Mouse (Mus musculus) ZHBTc4 (cell line): ENCODE results near the gene Sema6d.

Experiments used
- DNase-seq: peaks from one replicate; pipeline ENCODE4 v3.0.0-alpha.2; 2011; ENCODE audit warnings: low read depth, low spot score

Sema6d gene

DNA sequence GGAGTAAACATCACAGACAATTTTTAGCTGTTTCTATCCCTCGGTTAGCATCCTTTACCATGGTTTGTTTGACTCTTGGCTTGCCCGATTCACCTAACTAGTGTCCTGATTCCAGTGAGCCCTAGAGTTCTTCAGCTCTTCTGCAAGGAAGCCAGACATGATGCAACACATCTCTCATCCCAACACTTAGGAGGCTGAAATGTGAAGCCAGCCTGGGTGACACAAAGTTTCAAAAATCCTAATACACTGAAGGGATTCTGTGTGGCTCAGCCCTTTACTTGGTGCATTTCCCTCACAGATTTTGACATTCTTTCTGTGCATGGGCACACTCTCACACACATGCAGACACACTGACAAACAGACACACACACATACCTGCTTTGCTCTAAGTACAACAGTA, 560.8 kb downstream of the Sema6d start:
- no peak for DNase-seq

- no peak for DNase-seq
Measured at GRCm38 (mm10) chr2:124651146-124651545, 561.4 kb downstream of the Sema6d start.

- DNase-seq: no peak
Measured at GRCm38 (mm10) chr2:124653161-124653560, 563.4 kb downstream of the Sema6d start.

DNA sequence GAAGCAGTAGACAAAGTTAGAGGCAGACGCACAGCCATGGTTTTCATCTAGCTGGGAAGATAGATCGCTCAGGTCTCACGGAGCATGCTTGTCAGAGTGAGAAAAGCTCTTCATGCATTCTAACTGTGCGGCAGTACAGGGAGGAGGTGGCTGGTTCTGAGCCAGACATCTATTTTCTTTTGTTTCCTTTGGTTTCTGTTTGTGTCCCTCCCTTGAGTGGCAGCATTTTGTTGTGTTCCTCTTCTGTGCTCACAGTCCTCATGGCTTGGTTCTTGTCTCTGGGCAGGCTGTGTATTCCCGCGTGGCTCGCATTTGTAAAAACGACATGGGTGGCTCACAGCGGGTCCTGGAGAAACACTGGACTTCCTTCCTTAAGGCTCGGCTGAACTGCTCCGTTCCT, 567.6 kb downstream of the Sema6d start:
- no peak for DNase-seq

DNA sequence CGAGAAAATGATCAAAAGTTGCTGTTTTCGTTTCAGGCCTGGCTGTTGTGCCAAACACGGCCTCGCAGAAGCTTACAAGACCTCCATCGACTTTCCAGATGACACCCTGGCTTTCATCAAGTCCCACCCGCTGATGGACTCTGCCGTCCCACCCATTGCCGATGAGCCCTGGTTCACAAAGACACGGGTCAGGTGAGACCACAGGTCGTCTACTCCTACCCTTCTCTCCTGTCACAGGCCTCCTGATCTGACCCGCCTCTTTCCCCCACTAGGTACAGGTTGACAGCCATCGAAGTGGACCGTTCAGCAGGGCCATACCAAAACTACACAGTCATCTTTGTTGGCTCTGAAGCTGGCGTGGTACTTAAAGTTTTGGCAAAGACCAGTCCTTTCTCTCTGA, 568.6 kb downstream of the Sema6d start:
- DNase-seq: no peak

DNA sequence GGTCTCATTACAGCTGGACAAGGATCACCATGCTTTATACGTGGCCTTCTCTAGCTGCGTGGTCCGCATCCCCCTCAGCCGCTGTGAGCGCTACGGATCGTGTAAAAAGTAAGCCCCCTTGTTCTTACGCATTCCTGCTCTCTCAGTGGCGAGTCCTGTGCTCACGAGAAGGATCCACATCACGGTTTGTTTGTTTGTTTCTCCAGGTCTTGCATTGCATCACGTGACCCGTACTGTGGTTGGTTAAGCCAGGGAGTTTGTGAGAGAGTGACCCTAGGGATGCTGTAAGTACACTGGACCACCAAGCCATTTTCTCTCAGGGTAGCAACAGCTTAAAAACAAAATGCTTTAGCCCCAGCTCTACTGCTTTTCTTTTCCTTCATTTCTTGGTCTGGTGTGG, 569.8 kb downstream of the Sema6d start:
- DNase-seq: no peak

DNA sequence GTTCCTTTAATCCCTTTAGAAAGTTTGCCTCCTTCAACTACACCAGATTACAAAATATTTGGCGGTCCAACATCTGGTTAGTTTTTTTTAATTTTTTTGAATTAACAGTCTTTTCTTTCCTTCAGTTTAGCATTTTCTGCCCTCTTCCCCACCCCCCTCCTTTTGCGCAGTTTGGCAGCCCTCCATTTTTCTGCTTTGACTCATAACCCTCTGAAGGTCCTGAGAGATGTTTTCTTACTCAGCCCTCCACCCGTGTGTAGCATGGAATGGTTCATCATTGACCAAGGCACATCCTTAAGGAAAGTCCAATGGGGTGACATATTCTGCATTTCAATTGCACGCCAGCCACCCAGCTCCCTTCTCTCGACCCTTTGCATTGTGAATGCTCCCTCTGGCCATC, 570.9 kb downstream of the Sema6d start:
- no peak for DNase-seq

- no peak for DNase-seq
Measured at GRCm38 (mm10) chr2:124661316-124661715, 571.5 kb downstream of the Sema6d start.

DNA sequence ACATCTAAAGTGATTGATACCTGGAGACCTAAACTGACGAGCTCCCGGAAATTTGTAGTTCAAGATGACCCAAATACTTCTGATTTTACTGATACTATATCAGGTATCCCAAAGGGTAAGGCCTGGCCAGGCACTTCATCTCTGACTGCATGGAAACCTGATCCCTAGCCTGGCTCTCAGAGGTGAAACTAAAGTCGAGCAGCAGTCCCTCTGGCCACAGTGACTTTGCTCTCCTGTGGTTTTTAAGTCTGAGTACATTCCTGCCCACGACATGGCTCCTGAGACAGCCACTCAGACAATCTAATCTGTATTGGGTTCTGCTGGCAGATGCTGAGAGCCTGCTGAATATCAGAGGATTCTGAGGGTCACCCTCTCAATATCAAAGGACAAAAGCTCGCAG, 572.5 kb downstream of the Sema6d start:
- DNase-seq: no peak

DNA sequence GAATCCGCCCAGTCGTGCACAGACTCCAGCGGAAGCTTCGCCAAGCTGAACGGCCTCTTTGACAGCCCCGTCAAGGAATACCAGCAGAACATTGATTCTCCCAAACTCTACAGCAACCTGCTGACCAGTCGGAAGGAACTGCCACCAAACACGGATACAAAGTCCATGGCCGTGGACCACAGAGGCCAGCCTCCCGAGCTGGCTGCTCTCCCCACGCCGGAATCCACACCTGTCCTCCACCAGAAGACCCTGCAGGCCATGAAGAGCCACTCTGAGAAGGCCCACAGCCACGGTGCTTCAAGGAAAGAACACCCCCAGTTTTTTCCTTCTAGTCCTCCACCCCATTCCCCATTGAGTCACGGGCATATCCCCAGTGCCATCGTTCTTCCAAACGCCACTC, 574.4 kb downstream of the Sema6d start:
- no peak for DNase-seq

GRCm38 (mm10) chr2:124668431-124668830, 578.7 kb downstream of the Sema6d start:
- no peak for DNase-seq

DNA sequence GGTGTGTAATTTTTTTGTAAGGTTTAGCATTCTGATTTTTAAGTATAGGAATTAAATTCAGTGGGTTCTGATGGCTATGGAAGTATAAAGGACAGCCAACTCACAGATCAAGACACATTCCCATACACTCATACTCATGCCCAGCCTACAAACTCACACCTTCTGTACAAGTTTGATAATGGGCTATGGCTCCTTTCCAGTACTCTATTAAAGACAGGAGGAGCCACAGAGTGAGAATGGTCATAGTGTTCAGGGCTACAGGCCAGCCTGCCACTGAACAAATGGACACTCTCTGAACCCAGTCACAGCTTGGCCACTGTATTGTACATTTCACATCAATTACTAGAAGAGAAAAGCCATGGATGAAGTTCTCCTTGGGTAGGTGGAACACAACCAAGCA, 583.3 kb downstream of the Sema6d start:
- no peak for DNase-seq

GRCm38 (mm10) chr2:124684481-124684901, 594.7 kb downstream of the Sema6d start:
- DNase-seq: no peak

DNA sequence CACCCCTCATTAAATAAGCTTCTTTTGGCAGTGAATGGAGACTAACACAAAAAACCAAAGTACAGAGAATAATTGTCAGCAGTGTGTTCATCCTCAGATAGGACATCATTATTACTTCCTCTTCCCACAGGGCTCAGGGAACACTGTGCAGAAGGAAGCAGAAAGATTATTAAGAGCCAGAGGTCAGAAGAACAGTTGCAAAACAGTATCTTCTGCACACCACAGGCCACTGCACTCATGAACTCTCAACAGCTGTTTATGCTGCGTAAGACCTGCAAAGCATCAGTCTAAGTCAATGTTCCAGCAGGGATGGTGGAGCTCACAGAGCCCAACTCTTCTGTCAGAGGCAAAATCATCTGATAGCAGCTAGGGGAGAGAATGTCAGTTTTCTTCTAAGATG, 600.6 kb downstream of the Sema6d start:
- DNase-seq: no peak

DNA sequence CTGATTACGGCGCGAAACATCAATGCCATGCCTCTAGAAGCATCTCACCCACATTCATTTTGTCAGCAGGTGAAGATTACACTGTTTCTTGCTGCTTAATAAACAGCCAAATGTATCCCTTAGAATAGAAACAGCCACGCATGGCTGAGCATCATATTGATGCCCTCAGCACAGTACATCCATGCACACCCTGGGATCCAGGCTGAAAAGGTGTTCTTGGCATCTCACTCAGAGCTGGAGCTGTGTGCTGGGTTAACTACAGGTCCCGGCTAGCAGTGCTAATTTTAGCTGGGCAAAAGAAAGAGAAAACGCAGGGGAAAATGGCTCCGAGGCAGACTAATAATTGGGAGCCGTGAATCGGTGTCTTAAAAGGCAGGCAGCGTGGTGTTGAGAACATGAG, 612.9 kb downstream of the Sema6d start:
- no peak for DNase-seq

GRCm38 (mm10) chr2:124704922-124705321, 615.2 kb downstream of the Sema6d start:
- DNase-seq: no peak

- DNase-seq: no peak
Measured at GRCm38 (mm10) chr2:124705806-124706205, 616.0 kb downstream of the Sema6d start.

- DNase-seq: no peak
Measured at GRCm38 (mm10) chr2:124706896-124707295, 617.1 kb downstream of the Sema6d start.
